Mouse (Mus musculus) lung, embryonic 15.5 days (tissue): ENCODE results near the gene Ttll4. TPM values are rescaled to one million over a fixed set of nuclear protein-coding genes. Genes with fewer than 3 reads are reported as not detected.

ENCODE experiments used
- ATAC-seq: fragments of 200-750 bp; cut with Nextera tagmentation; 2 replicates; pipeline ENCODE4 v1.8.0; 2017; ENCODE audit warnings: moderate number of reproducible peaks, borderline replicate concordance; ENCODE audit not compliant: low FRiP score, low TSS enrichment; ENCODE audit errors: extremely low read depth
- H3K27ac ChIP-seq: fragments of 300-500 bp; sonication (generic); 2 replicates; pipeline ENCODE4 v1.5.1; 2015; ENCODE audit warnings: moderate library complexity, mild to moderate bottlenecking, inconsistent platforms
- H3K27me3 ChIP-seq: fragments of 300-500 bp; sonication (generic); 2 replicates; pipeline ENCODE4 v1.6.1; 2015; ENCODE audit warnings: inconsistent platforms
- H3K36me3 ChIP-seq: fragments of 300-500 bp; sonication (generic); 2 replicates; pipeline ENCODE4 v1.6.1; 2015; ENCODE audit warnings: inconsistent platforms
- H3K4me1 ChIP-seq: fragments of 300-500 bp; sonication (generic); 2 replicates; pipeline ENCODE4 v1.6.1; 2015; ENCODE audit warnings: inconsistent platforms
- H3K4me2 ChIP-seq: fragments of 300-500 bp; sonication (generic); 2 replicates; pipeline ENCODE4 v1.6.1; 2015; ENCODE audit warnings: inconsistent platforms, mild to moderate bottlenecking, moderate library complexity
- H3K4me3 ChIP-seq: fragments of 300-500 bp; sonication (generic); 2 replicates; pipeline ENCODE4 v1.5.1; 2015; ENCODE audit warnings: mild to moderate bottlenecking, inconsistent platforms
- H3K9ac ChIP-seq: fragments of 300-500 bp; sonication (generic); 2 replicates; pipeline ENCODE4 v1.6.1; 2015; ENCODE audit warnings: inconsistent platforms
- H3K9me3 ChIP-seq: fragments of 300-500 bp; sonication (generic); 2 replicates; pipeline ENCODE4 v1.6.1; 2016; ENCODE audit warnings: inconsistent platforms
- WGBS: fragments of 180-500 bp; shearing (Covaris S2); methylation state at CpG from one replicate; pipeline ENCODE4 v1.1.7; 2015; 5-methylcytosine and 5-hydroxymethylcytosine counted together
- polyA plus RNA-seq: library from polyadenylated mRNA; unstranded; fragments of >200 nt; fragmentation: Nextera tagmentation; extraction: Ambion mirVana; gene quantifications from 2 replicates; pipeline ENCODE4 v1.2.1, GENCODE M21; 2015

The Ttll4 gene
- polyA plus RNA-seq = 15.9 and 16.5 TPM in 2 replicates

- H3K36me3 ChIP-seq = no peaks in the 10 kb centered on the region
- no peaks in the 10 kb centered on the region for H3K9me3 ChIP-seq
- H3K4me1 ChIP-seq = peaks cover 12% of the 10 kb centered on the region; the same call in 1 of the 2 replicates
- H3K4me2 ChIP-seq = peak within 1 kb of the TSS; percentile 61
- under 1% methylated on average over 62 of the region's 66 CpGs for WGBS
- peak within 1 kb of the TSS; percentile 90 for H3K4me3 ChIP-seq
- peak; percentile 99 for ATAC-seq
- peak within 1 kb of the TSS; percentile 84 for H3K9ac ChIP-seq
- H3K27me3 ChIP-seq = no peaks in the 10 kb centered on the region
- peak within 1 kb of the TSS; percentile 86 for H3K27ac ChIP-seq
These were observed at the start of gene Ttll4 for GRCm38 (mm10) chr1:74661448-74662195. Ttll4 (plus strand) TSS chr1:74661745.

GRCm38 (mm10) chr1:74624183-74624582, 37.4 kb upstream of the Ttll4 start:
- H3K4me1 ChIP-seq = no peaks in the 10 kb centered on the region
- H3K9me3 ChIP-seq = no peaks in the 10 kb centered on the region
- no peak overlapping the region for H3K9ac ChIP-seq
- no peak overlapping the region for H3K4me3 ChIP-seq
- WGBS = 77% methylated on average over 1 of the region's 1 CpGs
- no peak overlapping the region for H3K4me2 ChIP-seq
- no peak for ATAC-seq
- H3K27me3 ChIP-seq = no peaks in the 10 kb centered on the region
- H3K36me3 ChIP-seq = no peaks in the 10 kb centered on the region
- H3K27ac ChIP-seq = no peak overlapping the region

GRCm38 (mm10) chr1:74626076-74626475, 35.5 kb upstream of the Ttll4 start:
- H3K9ac ChIP-seq = no peak overlapping the region
- no peaks in the 10 kb centered on the region for H3K36me3 ChIP-seq
- WGBS = 80% methylated on average over 4 of the region's 4 CpGs
- no peaks in the 10 kb centered on the region for H3K27me3 ChIP-seq
- no peak overlapping the region for H3K4me2 ChIP-seq
- H3K27ac ChIP-seq = no peak overlapping the region
- H3K9me3 ChIP-seq = no peaks in the 10 kb centered on the region
- ATAC-seq = no peak
- no peaks in the 10 kb centered on the region for H3K4me1 ChIP-seq
- H3K4me3 ChIP-seq = no peak overlapping the region

- no peaks in the 10 kb centered on the region for H3K4me1 ChIP-seq
- no peak overlapping the region for H3K27ac ChIP-seq
- no peak for ATAC-seq
- no peak overlapping the region for H3K4me3 ChIP-seq
- no peak overlapping the region for H3K4me2 ChIP-seq
- H3K9me3 ChIP-seq = no peaks in the 10 kb centered on the region
- no peaks in the 10 kb centered on the region for H3K36me3 ChIP-seq
- 32% methylated on average over 7 of the region's 7 CpGs for WGBS
- H3K9ac ChIP-seq = no peak overlapping the region
- H3K27me3 ChIP-seq = no peaks in the 10 kb centered on the region
These were observed 33.5 kb upstream of the Ttll4 start for GRCm38 (mm10) chr1:74628001-74628400.

- H3K27me3 ChIP-seq = no peaks in the 10 kb centered on the region
- no peak overlapping the region for H3K4me3 ChIP-seq
- ATAC-seq = no peak
- H3K9ac ChIP-seq = no peak overlapping the region
- H3K4me1 ChIP-seq = no peaks in the 10 kb centered on the region
- H3K9me3 ChIP-seq = no peaks in the 10 kb centered on the region
- no peaks in the 10 kb centered on the region for H3K36me3 ChIP-seq
- WGBS = 83% methylated on average over 4 of the region's 4 CpGs
- H3K4me2 ChIP-seq = no peak overlapping the region
- no peak overlapping the region for H3K27ac ChIP-seq
These were observed 28.8 kb upstream of the Ttll4 start for GRCm38 (mm10) chr1:74632734-74633133.

- Histone ChIP-seq H3K4me3 (no peak overlapping the region), H3K9ac (no peak overlapping the region), H3K4me2 (no peak overlapping the region), H3K27ac (no peak overlapping the region), H3K27me3 (no peaks in the 10 kb centered on the region), H3K9me3 (no peaks in the 10 kb centered on the region), H3K4me1 (0 out of 2 replicates have a peak, but pooled peaks cover 3% of the 10 kb centered on the region), H3K36me3 (no peaks in the 10 kb centered on the region)
- ATAC-seq = no peak
- 23% methylated on average over 2 of the region's 2 CpGs for WGBS
These were observed 18.0 kb upstream of the Ttll4 start for GRCm38 (mm10) chr1:74643524-74643923.

- Histone ChIP-seq H3K4me3 (no peak overlapping the region), H3K4me2 (no peak overlapping the region), H3K27ac (no peak overlapping the region), H3K9me3 (no peaks in the 10 kb centered on the region), H3K9ac (no peak overlapping the region), H3K4me1 (0 out of 2 replicates have a peak, but pooled peaks cover 3% of the 10 kb centered on the region), H3K36me3 (no peaks in the 10 kb centered on the region), H3K27me3 (no peaks in the 10 kb centered on the region)
- no peak for ATAC-seq
These were observed 17.6 kb upstream of the Ttll4 start for GRCm38 (mm10) chr1:74643926-74644325.

- Histone ChIP-seq H3K27me3 (no peaks in the 10 kb centered on the region), H3K9ac (peak overlapping the region; percentile 84), H3K9me3 (no peaks in the 10 kb centered on the region), H3K4me1 (peaks cover 12% of the 10 kb centered on the region; the same call in 1 of the 2 replicates), H3K27ac (peak overlapping the region; percentile 86), H3K36me3 (no peaks in the 10 kb centered on the region), H3K4me3 (peak overlapping the region; percentile 90), H3K4me2 (peak overlapping the region; percentile 61)
- ATAC-seq = no peak
- 2% methylated on average over 13 of the region's 13 CpGs for WGBS
These were observed 814 bp downstream of the Ttll4 start for GRCm38 (mm10) chr1:74662253-74662865.

GRCm38 (mm10) chr1:74665153-74665552, 3.6 kb downstream of the Ttll4 start:
- Histone ChIP-seq H3K27ac (no peak overlapping the region), H3K4me3 (no peak overlapping the region), H3K4me1 (peaks cover 12% of the 10 kb centered on the region; the same call in 1 of the 2 replicates), H3K4me2 (no peak overlapping the region), H3K9me3 (no peaks in the 10 kb centered on the region), H3K27me3 (no peaks in the 10 kb centered on the region), H3K36me3 (no peaks in the 10 kb centered on the region), H3K9ac (no peak overlapping the region)
- no peak for ATAC-seq
- WGBS = 29% methylated on average over 6 of the region's 6 CpGs

GRCm38 (mm10) chr1:74668371-74668770, 6.8 kb downstream of the Ttll4 start:
- peaks cover 14% of the 10 kb centered on the region; the same call in 1 of the 2 replicates for H3K36me3 ChIP-seq
- H3K9ac ChIP-seq = no peak overlapping the region
- H3K27ac ChIP-seq = no peak overlapping the region
- peaks cover 8% of the 10 kb centered on the region; the same call in 1 of the 2 replicates for H3K4me1 ChIP-seq
- no peak for ATAC-seq
- H3K4me2 ChIP-seq = no peak overlapping the region
- 84% methylated on average over 3 of the region's 3 CpGs for WGBS
- H3K9me3 ChIP-seq = no peaks in the 10 kb centered on the region
- no peak overlapping the region for H3K4me3 ChIP-seq
- H3K27me3 ChIP-seq = no peaks in the 10 kb centered on the region

- peaks cover 24% of the 10 kb centered on the region for H3K36me3 ChIP-seq
- H3K4me3 ChIP-seq = no peak overlapping the region
- H3K9ac ChIP-seq = no peak overlapping the region
- H3K4me2 ChIP-seq = no peak overlapping the region
- ATAC-seq = no peak
- H3K9me3 ChIP-seq = no peaks in the 10 kb centered on the region
- 55% methylated on average over 7 of the region's 7 CpGs for WGBS
- no peak overlapping the region for H3K27ac ChIP-seq
- H3K4me1 ChIP-seq = no peaks in the 10 kb centered on the region
- H3K27me3 ChIP-seq = no peaks in the 10 kb centered on the region
These were observed 11.2 kb downstream of the Ttll4 start for GRCm38 (mm10) chr1:74672731-74673130.

GRCm38 (mm10) chr1:74676863-74677262, 15.3 kb downstream of the Ttll4 start:
- H3K9me3 ChIP-seq = no peaks in the 10 kb centered on the region
- H3K9ac ChIP-seq = no peak overlapping the region
- H3K27ac ChIP-seq = no peak overlapping the region
- peaks cover 47% of the 10 kb centered on the region for H3K36me3 ChIP-seq
- H3K4me3 ChIP-seq = no peak overlapping the region
- 89% methylated on average over 3 of the region's 3 CpGs for WGBS
- no peak for ATAC-seq
- no peak overlapping the region for H3K4me2 ChIP-seq
- H3K4me1 ChIP-seq = no peaks in the 10 kb centered on the region
- no peaks in the 10 kb centered on the region for H3K27me3 ChIP-seq
